Mouse (Mus musculus) forelimb bud, embryonic 11.5 days (tissue): Measurements from ENCODE around the gene Tnnt2.

Experiments used
- DNase-seq: peaks from one replicate; pipeline ENCODE4 v3.0.0-alpha.2; 2012; ENCODE audit warnings: low read depth, low spot score

Tnnt2 gene

GRCm38 (mm10) chr1:135899991-135900515, 63.9 kb downstream of the Tnnt2 start:
- no peak for DNase-seq
